Mouse (Mus musculus): ENCODE measurements around the gene Kbtbd6. TPM values are rescaled to one million over a fixed set of nuclear protein-coding genes. Genes with fewer than 3 reads are reported as not detected.
"Not testable (repeated sequence)": the region's sequence is repeated elsewhere in the genome, so short reads cannot be mapped to it uniquely, and the experiment has no call there.

Gene Kbtbd6
- polyA plus RNA-seq, 1 experiment = 30.0 TPM

- Histone ChIP-seq H3K4me1 (ENCODE audit: control insufficient read depth, insufficient read depth, low read length) (no peaks in the 10 kb centered on the region; the same call in 1 of the 2 replicates), H3K4me3 (ENCODE audit: control insufficient read depth, low read depth, low read length) (peak within 1 kb of the TSS; percentile 83), H3K27ac (ENCODE audit: control insufficient read depth, insufficient read depth, low read depth, low read length) (peak within 1 kb of the TSS; percentile 72), H3K27me3 (ENCODE audit: control insufficient read depth, insufficient read depth, low read length) (no peaks in the 10 kb centered on the region), H3K36me3 (ENCODE audit: control insufficient read depth, insufficient read depth, low read length) (no peaks in the 10 kb centered on the region)
- TF ChIP-seq POLR2A (IDR thresholded peaks at IDR 0.05; ENCODE audit: control insufficient read depth, low read depth, low read length) (peak; percentile 95), CTCF (IDR thresholded peaks at IDR 0.05; ENCODE audit: control insufficient read depth, insufficient read depth, insufficient replicate concordance, low read depth, low read length) (no peak)
Observed at GRCm38 (mm10) chr14:79425979-79426729, 25.5 kb upstream of the Kbtbd6 start, which contains the start of gene Kbtbd7. Kbtbd7 (plus strand) TSS chr14:79426511.

DNA sequence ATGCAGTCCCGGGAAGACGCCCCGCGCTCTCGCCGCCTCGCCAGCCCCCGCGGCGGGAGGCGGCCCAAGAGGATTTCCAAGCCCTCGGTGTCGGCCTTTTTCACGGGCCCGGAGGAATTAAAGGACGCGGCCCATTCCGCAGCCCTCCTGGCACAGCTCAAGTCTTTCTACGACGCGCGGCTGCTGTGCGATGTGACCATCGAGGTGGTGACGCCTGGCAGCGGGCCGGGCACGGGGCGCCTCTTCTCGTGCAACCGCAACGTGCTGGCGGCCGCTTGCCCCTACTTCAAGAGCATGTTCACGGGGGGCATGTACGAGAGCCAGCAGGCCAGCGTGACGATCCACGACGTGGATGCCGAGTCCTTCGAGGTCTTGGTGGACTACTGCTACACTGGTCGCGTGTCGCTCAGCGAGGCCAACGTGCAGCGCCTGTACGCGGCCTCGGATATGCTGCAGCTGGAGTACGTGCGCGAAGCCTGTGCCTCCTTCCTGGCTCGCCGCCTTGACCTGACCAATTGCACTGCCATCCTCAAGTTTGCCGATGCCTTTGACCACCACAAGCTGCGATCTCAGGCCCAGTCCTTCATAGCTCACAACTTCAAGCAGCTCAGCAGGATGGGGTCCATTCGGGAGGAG, 24.8 kb upstream of the Kbtbd6 start:
- Histone ChIP-seq H3K27ac (ENCODE audit: control insufficient read depth, insufficient read depth, low read depth, low read length) (peak overlapping the region; percentile 72), H3K4me3 (ENCODE audit: control insufficient read depth, low read depth, low read length) (peak overlapping the region; percentile 83)
- not testable (repeated sequence) for H3K27me3 ChIP-seq (ENCODE audit: control insufficient read depth, insufficient read depth, low read length); H3K36me3 ChIP-seq (ENCODE audit: control insufficient read depth, insufficient read depth, low read length); H3K4me1 ChIP-seq (ENCODE audit: control insufficient read depth, insufficient read depth, low read length)

DNA sequence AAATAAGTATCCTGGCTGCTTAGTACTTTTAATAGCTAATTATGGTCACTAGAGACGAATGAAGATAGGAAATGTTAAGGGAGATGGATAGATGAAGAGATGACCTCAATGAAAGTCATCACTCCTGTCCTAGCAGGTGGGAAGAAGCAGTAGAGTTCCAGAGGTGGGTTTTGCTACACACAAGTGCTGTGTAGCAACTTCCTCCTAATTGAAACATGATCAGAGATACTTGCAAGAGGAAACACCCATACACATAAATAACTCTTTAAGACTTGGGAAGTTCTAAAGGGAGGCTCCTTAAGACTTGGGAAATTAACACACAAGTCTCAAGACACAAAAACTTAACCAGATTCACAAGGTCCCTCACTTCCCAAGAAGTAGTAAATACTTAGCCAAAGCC, 17.6 kb upstream of the Kbtbd6 start:
- H3K27me3 ChIP-seq (ENCODE audit: control insufficient read depth, insufficient read depth, low read length) = no peaks in the 10 kb centered on the region
- TF ChIP-seq CTCF (IDR thresholded peaks at IDR 0.05; ENCODE audit: control insufficient read depth, insufficient read depth, insufficient replicate concordance, low read depth, low read length) (no peak), POLR2A (IDR thresholded peaks at IDR 0.05; ENCODE audit: control insufficient read depth, low read depth, low read length) (no peak)
- H3K36me3 ChIP-seq (ENCODE audit: control insufficient read depth, insufficient read depth, low read length) = no peaks in the 10 kb centered on the region
- no peak overlapping the region for H3K27ac ChIP-seq (ENCODE audit: control insufficient read depth, insufficient read depth, low read depth, low read length)
- no peaks in the 10 kb centered on the region for H3K4me1 ChIP-seq (ENCODE audit: control insufficient read depth, insufficient read depth, low read length)
- no peak overlapping the region for H3K4me3 ChIP-seq (ENCODE audit: control insufficient read depth, low read depth, low read length)

DNA sequence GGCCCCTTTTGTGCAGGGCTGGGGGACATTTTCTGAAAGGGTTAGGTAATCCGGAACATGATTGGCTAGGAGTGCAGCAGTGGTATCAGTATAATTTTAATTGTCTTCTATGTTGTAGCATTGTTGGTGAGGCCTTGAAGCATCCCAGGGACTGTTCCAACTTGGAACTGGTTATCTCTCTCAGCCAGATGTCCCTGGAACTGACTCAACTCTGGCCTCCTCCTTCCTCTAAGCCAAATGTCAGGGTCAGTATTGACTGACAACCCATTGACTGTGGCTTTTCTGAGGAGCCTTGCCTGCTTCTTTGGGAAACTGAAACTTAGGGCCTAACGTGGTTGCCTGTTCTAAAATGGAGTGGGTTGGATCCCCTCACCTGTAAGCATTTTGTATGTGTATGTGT, 11.0 kb upstream of the Kbtbd6 start:
- no peak overlapping the region for H3K27ac ChIP-seq (ENCODE audit: control insufficient read depth, insufficient read depth, low read depth, low read length)
- H3K4me3 ChIP-seq (ENCODE audit: control insufficient read depth, low read depth, low read length) = no peak overlapping the region
- TF ChIP-seq POLR2A (IDR thresholded peaks at IDR 0.05; ENCODE audit: control insufficient read depth, low read depth, low read length) = no peak
- no peak for TF ChIP-seq CTCF (IDR thresholded peaks at IDR 0.05; ENCODE audit: control insufficient read depth, insufficient read depth, insufficient replicate concordance, low read depth, low read length)
- no peaks in the 10 kb centered on the region for H3K27me3 ChIP-seq (ENCODE audit: control insufficient read depth, insufficient read depth, low read length)
- no peaks in the 10 kb centered on the region for H3K4me1 ChIP-seq (ENCODE audit: control insufficient read depth, insufficient read depth, low read length)
- no peaks in the 10 kb centered on the region for H3K36me3 ChIP-seq (ENCODE audit: control insufficient read depth, insufficient read depth, low read length)

DNA sequence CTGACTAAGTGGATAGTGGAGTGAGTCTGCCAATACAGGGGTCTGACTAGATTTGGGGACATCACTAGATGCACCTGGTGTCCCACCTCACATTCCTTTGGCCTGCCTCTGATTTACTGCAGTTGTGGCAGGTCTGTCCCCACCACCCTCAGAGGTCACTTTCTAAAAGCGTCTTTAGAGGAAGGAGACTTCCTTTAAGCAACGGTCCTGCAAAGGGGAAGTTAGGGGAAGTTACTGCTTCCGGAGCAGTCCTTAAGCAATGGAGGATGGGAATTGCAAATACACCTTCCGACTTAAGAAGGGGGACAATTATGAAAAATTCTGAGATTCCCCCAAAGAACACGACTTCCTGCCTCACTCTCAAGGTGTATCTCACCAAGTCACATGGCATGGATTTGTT, 10.2 kb upstream of the Kbtbd6 start:
- Histone ChIP-seq H3K36me3 (ENCODE audit: control insufficient read depth, insufficient read depth, low read length) (no peaks in the 10 kb centered on the region), H3K4me3 (ENCODE audit: control insufficient read depth, low read depth, low read length) (no peak overlapping the region), H3K27ac (ENCODE audit: control insufficient read depth, insufficient read depth, low read depth, low read length) (no peak overlapping the region), H3K27me3 (ENCODE audit: control insufficient read depth, insufficient read depth, low read length) (no peaks in the 10 kb centered on the region), H3K4me1 (ENCODE audit: control insufficient read depth, insufficient read depth, low read length) (no peaks in the 10 kb centered on the region)
- TF ChIP-seq POLR2A (IDR thresholded peaks at IDR 0.05; ENCODE audit: control insufficient read depth, low read depth, low read length) = no peak
- TF ChIP-seq CTCF (IDR thresholded peaks at IDR 0.05; ENCODE audit: control insufficient read depth, insufficient read depth, insufficient replicate concordance, low read depth, low read length) = no peak

GRCm38 (mm10) chr14:79444601-79445000, 7.0 kb upstream of the Kbtbd6 start:
- H3K27ac ChIP-seq (ENCODE audit: control insufficient read depth, insufficient read depth, low read depth, low read length) = no peak overlapping the region
- peak overlapping the region; percentile 19; the same call in 1 of the 2 replicates for H3K4me3 ChIP-seq (ENCODE audit: control insufficient read depth, low read depth, low read length)
- H3K36me3 ChIP-seq (ENCODE audit: control insufficient read depth, insufficient read depth, low read length) = no peaks in the 10 kb centered on the region
- TF ChIP-seq CTCF (IDR thresholded peaks at IDR 0.05; ENCODE audit: control insufficient read depth, insufficient read depth, insufficient replicate concordance, low read depth, low read length) = no peak
- TF ChIP-seq POLR2A (IDR thresholded peaks at IDR 0.05; ENCODE audit: control insufficient read depth, low read depth, low read length) = no peak
- no peaks in the 10 kb centered on the region for H3K4me1 ChIP-seq (ENCODE audit: control insufficient read depth, insufficient read depth, low read length)
- no peaks in the 10 kb centered on the region for H3K27me3 ChIP-seq (ENCODE audit: control insufficient read depth, insufficient read depth, low read length)

DNA sequence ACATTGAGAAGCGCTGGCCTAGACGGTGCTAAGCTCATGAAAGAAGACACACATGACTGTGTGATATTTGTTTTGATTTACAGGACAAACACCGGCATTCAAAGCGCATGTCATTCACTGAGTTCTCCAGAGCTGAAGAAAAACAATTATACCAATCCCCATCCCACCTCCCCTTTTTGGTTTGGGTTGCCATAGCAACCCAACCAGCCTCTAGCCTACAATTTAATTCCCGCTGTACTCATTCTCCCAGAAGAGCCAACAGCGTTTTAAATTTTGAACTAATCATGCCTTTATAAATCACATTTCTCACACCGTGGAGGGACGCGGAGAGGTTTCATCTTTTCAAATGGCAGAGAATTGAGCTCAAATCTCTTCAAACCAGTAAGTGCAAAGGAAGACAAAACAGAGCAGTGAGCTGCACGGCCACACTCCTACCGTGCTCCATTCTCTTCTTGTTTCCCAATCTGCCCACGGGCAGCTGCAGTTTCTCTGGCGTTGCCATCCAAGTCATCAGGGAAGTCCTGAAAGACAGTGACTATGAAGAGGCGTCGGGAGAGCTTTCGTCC, 6.5 kb upstream of the Kbtbd6 start:
- H3K27me3 ChIP-seq (ENCODE audit: control insufficient read depth, insufficient read depth, low read length) = no peaks in the 10 kb centered on the region
- no peaks in the 10 kb centered on the region for H3K36me3 ChIP-seq (ENCODE audit: control insufficient read depth, insufficient read depth, low read length)
- TF ChIP-seq POLR2A (IDR thresholded peaks at IDR 0.05; ENCODE audit: control insufficient read depth, low read depth, low read length) (no peak), CTCF (IDR thresholded peaks at IDR 0.05; ENCODE audit: control insufficient read depth, insufficient read depth, insufficient replicate concordance, low read depth, low read length) (no peak)
- H3K27ac ChIP-seq (ENCODE audit: control insufficient read depth, insufficient read depth, low read depth, low read length) = no peak overlapping the region
- H3K4me3 ChIP-seq (ENCODE audit: control insufficient read depth, low read depth, low read length) = peak overlapping the region; percentile 44; the same call in 1 of the 2 replicates
- no peaks in the 10 kb centered on the region for H3K4me1 ChIP-seq (ENCODE audit: control insufficient read depth, insufficient read depth, low read length)

GRCm38 (mm10) chr14:79452591-79452934, 928 bp downstream of the Kbtbd6 start:
- H3K4me1 ChIP-seq (ENCODE audit: control insufficient read depth, insufficient read depth, low read length) = not testable (repeated sequence)

More at GRCm38 (mm10) chr14:79452591-79452934, 928 bp downstream of the Kbtbd6 start:
- 0 out of 2 replicates have a peak overlapping the region, but pooled peaks have one; percentile 36 for H3K27ac ChIP-seq (ENCODE audit: control insufficient read depth, insufficient read depth, low read depth, low read length)
- H3K27me3 ChIP-seq (ENCODE audit: control insufficient read depth, insufficient read depth, low read length); H3K36me3 ChIP-seq (ENCODE audit: control insufficient read depth, insufficient read depth, low read length): not testable (repeated sequence)
- peak overlapping the region; percentile 78 for H3K4me3 ChIP-seq (ENCODE audit: control insufficient read depth, low read depth, low read length)
